Mouse (Mus musculus) G1E (cell line): ENCODE results near the gene 2410004B18Rik. TPM values are rescaled to one million over a fixed set of nuclear protein-coding genes. Genes with fewer than 3 reads are reported as not detected.

ENCODE experiments used
- ATAC-seq: 2 replicates; pipeline ENCODE4 v1.8.0; 2016; ENCODE audit warnings: mild to moderate bottlenecking; ENCODE audit not compliant: insufficient number of reproducible peaks, poor library complexity, low FRiP score, severe bottlenecking; ENCODE audit errors: extremely low read depth
- DNase-seq: peaks from one replicate; pipeline ENCODE4 v3.0.0; 2012; ENCODE audit warnings: low spot score
- H3K27me3 ChIP-seq: 2 replicates; pipeline ENCODE4 v1.6.1; 2012; ENCODE audit warnings: mild to moderate bottlenecking, low read length, inconsistent platforms; ENCODE audit not compliant: insufficient read depth
- H3K36me3 ChIP-seq: replicated peaks from 2 replicates; pipeline ENCODE3; 2012; ENCODE audit warnings: mild to moderate bottlenecking, inconsistent platforms
- H3K4me1 ChIP-seq: 2 replicates; pipeline ENCODE4 v1.6.1; 2012; ENCODE audit warnings: low read depth, low read length, inconsistent platforms, mixed read lengths; ENCODE audit not compliant: insufficient read depth
- H3K4me3 ChIP-seq: 2 replicates; pipeline ENCODE4 v1.5.1; 2012; ENCODE audit warnings: low read depth, mild to moderate bottlenecking, inconsistent platforms, low read length, moderate library complexity, mixed read lengths
- H3K9me3 ChIP-seq: replicated peaks from 2 replicates; pipeline ENCODE4 v1.6.1; 2012; ENCODE audit warnings: inconsistent platforms
- CTCF ChIP-seq: IDR thresholded peaks from 2 replicates; pipeline ENCODE4 v1.5.1; 2012; ENCODE audit warnings: low read depth, low read length, inconsistent platforms, mixed read lengths
- GATA1 ChIP-seq: IDR thresholded peaks from 2 replicates; pipeline ENCODE4 v1.6.1; 2012; ENCODE audit warnings: borderline replicate concordance, low read length, inconsistent platforms, mixed read lengths
- GATA2 ChIP-seq: IDR thresholded peaks from 2 replicates; pipeline ENCODE4 v1.6.1; 2012; ENCODE audit warnings: low read depth, low read length, inconsistent platforms, borderline replicate concordance
- POLR2AphosphoS5 ChIP-seq: IDR thresholded peaks from 2 replicates; pipeline ENCODE4 v1.6.1; 2012; ENCODE audit warnings: low read depth, low read length, inconsistent platforms; ENCODE audit not compliant: insufficient replicate concordance
- TAL1 ChIP-seq: conservative IDR thresholded peaks from 2 replicates; pipeline ENCODE4 v1.6.1; 2012; ENCODE audit warnings: low read depth, low read length, inconsistent platforms, mixed read lengths
- polyA plus RNA-seq: library from polyadenylated mRNA; stranded (reverse); fragments of >175 nt; gene quantifications from 2 replicates; pipeline ENCODE4 v1.2.3, GENCODE M21; 2012
- total RNA-seq, 2 experiments: library from RNA; stranded (forward) in 1 of 2; stranded (reverse) in 1 of 2; fragments of 200-1000 nt in 1 of 2; fragments of >200 nt in 1 of 2; fragmentation: Nextera tagmentation in 1 of 2; gene quantifications; 2 replicates each; pipeline ENCODE4 v1.2.3; 2014 to 2017

2410004B18Rik gene
- total and polyA plus RNA-seq, 3 experiments = 24.8 to 57.5 (median 45.9) TPM

GRCm38 (mm10) chr3:145988684-145989575, 51.1 kb downstream of the 2410004B18Rik start:
- Histone ChIP-seq H3K27me3 (no peaks in the 10 kb centered on the region), H3K9me3 (peaks cover 22% of the 10 kb centered on the region), H3K4me3 (peak overlapping the region; percentile 7; the same call in 1 of the 2 replicates), H3K4me1 (peaks cover 21% of the 10 kb centered on the region), H3K36me3 (peaks cover 4% of the 10 kb centered on the region)
- DNase-seq = no peak
- ATAC-seq = no peak
- TF ChIP-seq POLR2AphosphoS5 (no peak), GATA2 (no peak), TAL1 (no peak), GATA1 (no peak), CTCF (no peak)

GRCm38 (mm10) chr3:145989576-145990081, 51.8 kb downstream of the 2410004B18Rik start:
- TF ChIP-seq TAL1 (no peak), CTCF (no peak), GATA2 (no peak), GATA1 (no peak), POLR2AphosphoS5 (no peak)
- Histone ChIP-seq H3K4me1 (peaks cover 17% of the 10 kb centered on the region), H3K36me3 (peaks cover 4% of the 10 kb centered on the region), H3K9me3 (peaks cover 22% of the 10 kb centered on the region), H3K4me3 (no peak overlapping the region), H3K27me3 (no peaks in the 10 kb centered on the region)
- DNase-seq = no peak
- ATAC-seq = no peak

GRCm38 (mm10) chr3:145991130-145991529, 53.3 kb downstream of the 2410004B18Rik start:
- H3K4me1 ChIP-seq = peaks cover 7% of the 10 kb centered on the region
- ATAC-seq = no peak

GRCm38 (mm10) chr3:145991976-145992730, 54.3 kb downstream of the 2410004B18Rik start:
- no peaks in the 10 kb centered on the region for H3K27me3 ChIP-seq
- H3K4me3 ChIP-seq = no peak overlapping the region
- peaks cover 4% of the 10 kb centered on the region for H3K36me3 ChIP-seq
- H3K9me3 ChIP-seq = peaks cover 22% of the 10 kb centered on the region
- ATAC-seq (no peak), DNase-seq (no peak)
- H3K4me1 ChIP-seq = peaks cover 6% of the 10 kb centered on the region
- TF ChIP-seq GATA1 = no peak
- no peak for TF ChIP-seq CTCF
- no peak for TF ChIP-seq GATA2
- TF ChIP-seq POLR2AphosphoS5 = no peak
- TF ChIP-seq TAL1 = no peak

More at GRCm38 (mm10) chr3:145991130-145991529, 53.3 kb downstream of the 2410004B18Rik start:
- Histone ChIP-seq H3K36me3 (peaks cover 4% of the 10 kb centered on the region), H3K4me3 (no peak overlapping the region), H3K27me3 (no peaks in the 10 kb centered on the region), H3K9me3 (peaks cover 22% of the 10 kb centered on the region)
- no peak for DNase-seq
- TF ChIP-seq POLR2AphosphoS5 = no peak
- TF ChIP-seq GATA1 = no peak
- no peak for TF ChIP-seq GATA2
- TF ChIP-seq CTCF = no peak

GRCm38 (mm10) chr3:145992796-145993195, 55.0 kb downstream of the 2410004B18Rik start:
- peaks cover 4% of the 10 kb centered on the region for H3K36me3 ChIP-seq
- H3K4me1 ChIP-seq = peaks cover 6% of the 10 kb centered on the region
- peaks cover 16% of the 10 kb centered on the region for H3K9me3 ChIP-seq
- no peak for TF ChIP-seq TAL1
- TF ChIP-seq CTCF = no peak
- no peak for TF ChIP-seq GATA1
- no peak for TF ChIP-seq GATA2
- no peak for TF ChIP-seq POLR2AphosphoS5
- DNase-seq (no peak), ATAC-seq (no peak)
- H3K4me3 ChIP-seq = no peak overlapping the region
- H3K27me3 ChIP-seq = no peaks in the 10 kb centered on the region

GRCm38 (mm10) chr3:145993481-145994201, 55.8 kb downstream of the 2410004B18Rik start:
- ATAC-seq (0 out of 2 replicates have a peak, but pooled peaks have one; percentile 34), DNase-seq (no peak)
- no peak overlapping the region for H3K4me3 ChIP-seq
- no peak for TF ChIP-seq CTCF
- H3K4me1 ChIP-seq = peaks cover 8% of the 10 kb centered on the region
- no peaks in the 10 kb centered on the region for H3K27me3 ChIP-seq
- H3K36me3 ChIP-seq = peaks cover under 1% of the 10 kb centered on the region
- H3K9me3 ChIP-seq = peaks cover 7% of the 10 kb centered on the region

Other genes with a start within 250 kb of the 2410004B18Rik start
- gene Ddah1, start 179.3 kb upstream of the 2410004B18Rik start, total RNA-seq (2014; fragmentation: Nextera tagmentation) = not detected in 2 replicates
- 0.06 and 0.16 TPM in 2 replicates for gene Ddah1, start 179.3 kb upstream of the 2410004B18Rik start, total RNA-seq (2017)
- gene Ddah1, start 179.3 kb upstream of the 2410004B18Rik start, polyA plus RNA-seq = not detected in 2 replicates
- 34.2 and 42.4 TPM in 2 replicates for gene Bcl10, start 15.2 kb upstream of the 2410004B18Rik start, total RNA-seq (2014; fragmentation: Nextera tagmentation)
- 51.3 and 53.9 TPM in 2 replicates for gene Bcl10, start 15.2 kb upstream of the 2410004B18Rik start, total RNA-seq (2017)
- 17.5 and 24.4 TPM in 2 replicates for gene Bcl10, start 15.2 kb upstream of the 2410004B18Rik start, polyA plus RNA-seq
- gene Syde2, start 49.9 kb downstream of the 2410004B18Rik start, total RNA-seq (2014; fragmentation: Nextera tagmentation) = 0.34 TPM in 1 of 2 replicates, not detected in the other
- 0.12 and 0.76 TPM in 2 replicates for gene Syde2, start 49.9 kb downstream of the 2410004B18Rik start, total RNA-seq (2017)
- gene Syde2, start 49.9 kb downstream of the 2410004B18Rik start, polyA plus RNA-seq = 0.02 TPM in 1 of 2 replicates, not detected in the other
- not detected in 2 replicates for gene Wdr63, start 170.1 kb downstream of the 2410004B18Rik start, total RNA-seq (2014; fragmentation: Nextera tagmentation)
- gene Wdr63, start 170.1 kb downstream of the 2410004B18Rik start, total RNA-seq (2017) = 0.35 TPM in 1 of 2 replicates, not detected in the other
- not detected in 2 replicates for gene Wdr63, start 170.1 kb downstream of the 2410004B18Rik start, polyA plus RNA-seq
- gene Mcoln3, start 179.4 kb downstream of the 2410004B18Rik start, total RNA-seq (2014; fragmentation: Nextera tagmentation) = not detected in 2 replicates
- gene Mcoln3, start 179.4 kb downstream of the 2410004B18Rik start, total RNA-seq (2017) = not detected in 2 replicates
- not detected in 2 replicates for gene Mcoln3, start 179.4 kb downstream of the 2410004B18Rik start, polyA plus RNA-seq
- not detected in 2 replicates for gene Mcoln2, start 211.8 kb downstream of the 2410004B18Rik start, total RNA-seq (2014; fragmentation: Nextera tagmentation)
- 0.12 and 0.66 TPM in 2 replicates for gene Mcoln2, start 211.8 kb downstream of the 2410004B18Rik start, total RNA-seq (2017)
- not detected in 2 replicates for gene Mcoln2, start 211.8 kb downstream of the 2410004B18Rik start, polyA plus RNA-seq